Mouse (Mus musculus) forebrain, embryonic 12.5 days (tissue): ENCODE measurements around the gene Zfp277. TPM values are rescaled to one million over a fixed set of nuclear protein-coding genes. Genes with fewer than 3 reads are reported as not detected.

Experiments
- ATAC-seq: fragments of 200-750 bp; cut with Nextera tagmentation; 2 replicates; pipeline ENCODE4 v1.8.0; 2017; ENCODE audit warnings: moderate TSS enrichment; ENCODE audit not compliant: low FRiP score
- H3K27ac ChIP-seq: fragments of 300-500 bp; sonication (generic); 2 replicates; pipeline ENCODE4 v1.5.1; 2016; ENCODE audit warnings: mild to moderate bottlenecking
- H3K27me3 ChIP-seq: fragments of 300-500 bp; sonication (generic); 2 replicates; pipeline ENCODE4 v1.6.1; 2016; ENCODE audit warnings: mild to moderate bottlenecking
- H3K36me3 ChIP-seq: fragments of 300-500 bp; sonication (generic); replicated peaks from 2 replicates; pipeline ENCODE4 v1.6.1; 2016; ENCODE audit warnings: mild to moderate bottlenecking
- H3K4me1 ChIP-seq: fragments of 300-500 bp; sonication (generic); 2 replicates; pipeline ENCODE4 v1.6.1; 2016
- H3K4me2 ChIP-seq: fragments of 300-500 bp; sonication (generic); 2 replicates; pipeline ENCODE4 v1.6.1; 2016; ENCODE audit warnings: mild to moderate bottlenecking, moderate library complexity
- H3K4me3 ChIP-seq: fragments of 300-500 bp; sonication (generic); replicated peaks from 2 replicates; pipeline ENCODE4 v1.5.1; 2016; ENCODE audit warnings: mild to moderate bottlenecking
- H3K9ac ChIP-seq: fragments of 300-500 bp; sonication (generic); 2 replicates; pipeline ENCODE4 v1.6.1; 2016; ENCODE audit warnings: mild to moderate bottlenecking
- H3K9me3 ChIP-seq: fragments of 300-500 bp; sonication (generic); 2 replicates; pipeline ENCODE4 v1.6.1; 2016
- WGBS: fragments of 180-500 bp; shearing (Covaris S2); methylation state at CpG from one replicate; pipeline ENCODE4 v1.1.7; 2016; 5-methylcytosine and 5-hydroxymethylcytosine counted together
- polyA plus RNA-seq: library from polyadenylated mRNA; unstranded; fragments of >200 nt; fragmentation: Nextera tagmentation; extraction: Ambion mirVana; gene quantifications from 2 replicates; pipeline ENCODE4 v1.2.1, GENCODE M21; 2016

Zfp277 gene
- polyA plus RNA-seq, 1 experiment from 2014 or later: 29.7 TPM

- Histone ChIP-seq H3K4me2 (no peak overlapping the region), H3K27ac (peak overlapping the region; percentile 32; the same call in 1 of the 2 replicates), H3K4me3 (no peak overlapping the region), H3K36me3 (no peaks in the 10 kb centered on the region), H3K27me3 (no peaks in the 10 kb centered on the region), H3K9me3 (no peaks in the 10 kb centered on the region), H3K4me1 (peaks cover 29% of the 10 kb centered on the region), H3K9ac (no peak overlapping the region)
- WGBS: 42% methylated on average over 7 of the region's 7 CpGs
- ATAC-seq: no peak
Measured at GRCm38 (mm10) chr12:40462693-40463235, 17.1 kb upstream of the Zfp277 start.

GRCm38 (mm10) chr12:40459673-40460265, 14.1 kb upstream of the Zfp277 start:
- Histone ChIP-seq H3K4me2 (no peak overlapping the region), H3K9me3 (no peaks in the 10 kb centered on the region), H3K27me3 (no peaks in the 10 kb centered on the region), H3K4me1 (peaks cover 17% of the 10 kb centered on the region), H3K9ac (no peak overlapping the region), H3K36me3 (no peaks in the 10 kb centered on the region), H3K4me3 (no peak overlapping the region), H3K27ac (0 out of 2 replicates have a peak overlapping the region, but pooled peaks have one; percentile 8)
- WGBS: 79% methylated on average over 6 of the region's 6 CpGs
- 0 out of 2 replicates have a peak, but pooled peaks have one; percentile 53 for ATAC-seq

DNA sequence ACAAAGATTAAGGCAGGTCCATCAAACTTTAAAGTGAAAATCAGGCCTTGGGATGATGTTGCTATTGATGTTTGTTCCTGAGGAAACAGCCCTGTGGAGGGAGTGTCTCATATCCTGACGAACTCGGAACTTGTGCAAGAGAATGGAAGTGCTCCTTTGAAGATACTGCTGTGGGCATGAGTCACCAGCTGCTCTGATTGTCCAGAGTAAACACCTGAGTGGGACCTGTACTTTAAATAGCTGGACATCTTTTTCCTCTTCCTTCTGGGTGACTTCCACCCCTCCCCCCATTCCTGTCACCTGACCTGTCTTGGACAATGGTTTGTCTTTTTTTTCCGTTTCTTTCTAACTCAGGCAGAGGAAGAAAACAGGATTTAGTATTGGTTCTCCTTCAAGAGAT, 13.3 kb upstream of the Zfp277 start:
- Histone ChIP-seq H3K9ac (no peak overlapping the region), H3K4me3 (no peak overlapping the region), H3K27ac (no peak overlapping the region), H3K4me1 (peaks cover 9% of the 10 kb centered on the region), H3K27me3 (no peaks in the 10 kb centered on the region), H3K36me3 (no peaks in the 10 kb centered on the region), H3K4me2 (no peak overlapping the region), H3K9me3 (no peaks in the 10 kb centered on the region)
- no peak for ATAC-seq
- 65% methylated on average over 3 of the region's 3 CpGs for WGBS

GRCm38 (mm10) chr12:40456517-40456916, 10.8 kb upstream of the Zfp277 start:
- ATAC-seq: no peak
- H3K4me2 ChIP-seq: no peak overlapping the region
- WGBS: 80% methylated on average over 2 of the region's 2 CpGs

DNA sequence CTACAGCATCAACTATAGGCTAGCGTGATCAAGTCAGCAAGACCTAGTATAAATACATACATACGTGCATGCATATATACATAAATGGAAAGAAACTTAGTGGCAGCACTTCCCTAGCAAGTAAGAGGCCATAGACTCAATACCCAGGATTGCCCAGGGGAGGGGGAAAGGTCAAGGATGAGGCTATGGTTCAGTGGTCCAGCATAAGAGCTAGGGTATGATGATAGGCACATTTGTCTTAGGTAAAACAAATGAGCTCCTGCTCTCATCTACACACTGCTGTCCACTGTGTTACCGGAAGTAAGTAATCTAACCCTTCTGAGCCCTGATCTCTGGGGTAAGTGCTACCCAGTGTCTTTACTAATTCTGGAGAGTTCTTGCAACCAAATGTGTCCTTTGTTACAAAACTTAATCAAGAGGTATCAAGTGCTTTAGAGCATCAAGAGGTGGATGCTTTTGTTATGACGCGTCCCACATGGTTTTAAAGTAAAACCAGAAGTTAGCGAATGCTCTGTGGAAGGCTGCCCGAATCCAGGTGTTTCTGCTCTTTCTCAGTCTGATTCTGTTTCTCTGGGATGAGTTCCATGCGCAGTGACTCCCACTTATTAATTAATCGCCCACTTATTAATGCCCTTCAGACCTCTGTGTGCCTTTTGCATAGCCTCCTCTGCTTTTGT, 3.6 kb upstream of the Zfp277 start:
- H3K9me3 ChIP-seq: no peaks in the 10 kb centered on the region
- WGBS: 80% methylated on average over 9 of the region's 9 CpGs
- no peak overlapping the region for H3K27ac ChIP-seq
- no peak overlapping the region for H3K4me2 ChIP-seq
- H3K4me1 ChIP-seq: peaks cover 28% of the 10 kb centered on the region
- H3K27me3 ChIP-seq: no peaks in the 10 kb centered on the region; the same call in 1 of the 2 replicates
- no peaks in the 10 kb centered on the region for H3K36me3 ChIP-seq
- no peak for ATAC-seq
- no peak overlapping the region for H3K4me3 ChIP-seq
- H3K9ac ChIP-seq: no peak overlapping the region

More at GRCm38 (mm10) chr12:40456517-40456916, 10.8 kb upstream of the Zfp277 start:
- Histone ChIP-seq H3K9me3 (no peaks in the 10 kb centered on the region), H3K27ac (no peak overlapping the region), H3K4me3 (no peak overlapping the region), H3K4me1 (no peaks in the 10 kb centered on the region; the same call in 1 of the 2 replicates), H3K36me3 (no peaks in the 10 kb centered on the region), H3K27me3 (no peaks in the 10 kb centered on the region), H3K9ac (no peak overlapping the region)

DNA sequence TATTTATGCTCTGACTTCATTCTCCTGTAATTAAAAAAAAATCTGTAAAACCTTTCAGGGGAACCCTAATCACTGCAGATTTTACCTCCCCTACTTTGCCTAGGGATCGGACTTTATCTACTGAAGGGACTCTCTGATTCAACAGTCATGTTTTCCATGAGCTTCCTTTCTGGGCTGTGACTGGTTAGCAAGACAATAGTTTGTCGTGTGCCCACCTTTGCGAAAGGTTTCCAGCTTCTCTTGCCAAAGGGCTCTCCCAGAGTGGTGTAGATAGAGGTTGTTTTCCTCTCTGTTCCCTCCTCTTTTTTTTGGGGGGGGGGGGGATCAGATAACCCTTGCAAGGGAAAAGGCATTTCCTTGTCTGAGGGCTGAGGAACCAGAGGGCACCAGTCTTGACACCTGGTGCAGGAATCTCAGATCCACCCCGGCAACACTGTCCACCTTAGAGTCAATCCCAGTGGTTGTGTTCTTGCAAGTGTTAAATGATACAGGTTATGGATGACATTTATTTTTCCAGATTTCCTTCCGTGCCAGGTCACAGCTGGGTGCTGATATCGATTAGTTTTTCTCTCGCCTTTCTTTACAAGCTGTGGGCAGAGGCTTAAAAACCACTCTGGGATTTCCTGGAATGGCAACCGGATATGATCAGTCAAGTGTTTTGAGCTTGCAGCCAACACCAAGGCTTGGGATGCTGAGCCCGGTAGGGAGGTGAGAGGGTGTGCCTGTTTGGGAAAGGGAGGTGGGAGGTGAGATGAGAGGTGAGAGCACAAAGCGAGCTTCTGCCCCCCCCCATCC, 2.1 kb upstream of the Zfp277 start:
- Histone ChIP-seq H3K4me2 (peak overlapping the region; percentile 85), H3K4me1 (peaks cover 28% of the 10 kb centered on the region), H3K9me3 (no peaks in the 10 kb centered on the region), H3K27me3 (no peaks in the 10 kb centered on the region; the same call in 1 of the 2 replicates), H3K36me3 (no peaks in the 10 kb centered on the region), H3K27ac (no peak overlapping the region), H3K4me3 (peak overlapping the region; percentile 74), H3K9ac (peak overlapping the region; percentile 81)
- no peak for ATAC-seq
- WGBS: 19% methylated on average over 10 of the region's 10 CpGs

DNA sequence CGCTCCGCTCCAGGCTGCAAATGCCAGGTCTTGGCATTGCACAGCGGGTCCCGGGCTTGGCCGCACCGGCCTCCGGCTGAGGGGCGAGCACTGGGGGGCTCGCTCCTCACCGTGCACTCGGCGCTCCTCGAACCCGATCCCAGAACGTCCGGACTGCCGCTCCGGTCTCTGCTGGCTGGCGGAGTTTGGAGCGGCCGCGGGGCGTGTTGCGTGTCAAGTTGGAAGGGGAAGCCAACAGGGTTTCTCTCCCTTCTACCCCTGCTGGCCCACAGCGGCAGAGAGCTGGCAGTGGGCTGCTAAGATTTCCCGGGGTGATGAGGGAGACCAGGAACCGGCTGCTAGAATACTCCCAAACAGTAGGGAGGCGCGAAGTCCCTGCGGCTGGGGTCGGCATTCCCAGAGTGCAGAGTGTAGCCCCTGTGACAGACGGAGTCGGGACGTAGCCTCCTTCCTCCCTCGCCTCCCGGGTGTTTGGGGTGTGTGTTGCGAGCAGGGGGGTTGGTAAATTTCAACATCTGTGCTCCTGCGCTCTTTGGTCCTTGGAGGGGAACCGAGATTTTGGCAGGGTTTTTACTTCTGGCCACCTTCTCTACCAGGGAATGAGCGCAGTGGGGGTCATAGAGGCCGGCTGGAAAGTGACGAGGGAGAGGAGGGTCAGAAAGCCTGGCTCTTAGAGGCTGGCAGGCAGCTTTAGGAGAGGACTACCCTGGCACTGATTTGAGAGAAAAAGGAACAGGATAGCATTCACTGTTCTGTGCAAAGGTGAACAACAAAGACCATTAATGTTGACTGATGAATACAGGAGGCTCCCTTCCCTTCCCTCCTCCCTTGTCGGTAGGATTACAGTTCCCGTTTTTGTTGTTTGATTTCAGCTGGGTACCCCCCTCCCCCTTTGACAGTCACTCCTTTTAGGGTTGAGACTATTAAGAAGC, 1.0 kb upstream of the Zfp277 start:
- H3K4me3 ChIP-seq: peak overlapping the region; percentile 74
- ATAC-seq: peak; percentile 5
- H3K27ac ChIP-seq: peak overlapping the region; percentile 93
- no peaks in the 10 kb centered on the region; the same call in 1 of the 2 replicates for H3K27me3 ChIP-seq
- H3K36me3 ChIP-seq: no peaks in the 10 kb centered on the region
- under 1% methylated on average over 44 of the region's 44 CpGs for WGBS
- peak overlapping the region; percentile 81 for H3K9ac ChIP-seq
- peak overlapping the region; percentile 85 for H3K4me2 ChIP-seq
- no peaks in the 10 kb centered on the region for H3K9me3 ChIP-seq
- H3K4me1 ChIP-seq: peaks cover 28% of the 10 kb centered on the region

DNA sequence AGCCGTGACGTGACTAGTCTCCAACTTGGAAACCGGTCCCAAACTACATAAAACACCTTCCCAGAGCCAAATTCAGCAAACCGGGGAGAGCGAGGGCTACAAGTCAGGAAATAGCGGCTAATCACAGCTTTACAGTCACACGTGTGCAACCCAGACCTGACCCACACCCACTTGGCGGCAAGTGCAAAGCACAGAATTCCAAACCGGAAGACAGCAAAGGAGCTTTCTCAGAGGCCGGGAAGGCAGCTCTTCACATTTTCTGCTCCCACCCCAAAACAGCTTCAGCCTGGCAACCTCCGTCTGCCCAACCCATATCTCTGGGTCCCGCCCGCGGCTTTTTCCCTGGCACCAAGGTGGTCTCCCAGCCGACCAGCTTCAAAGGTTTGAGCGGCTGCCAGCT, 496 bp downstream of the Zfp277 start:
- Histone ChIP-seq H3K27ac (no peak overlapping the region), H3K27me3 (peaks cover 6% of the 10 kb centered on the region), H3K36me3 (no peaks in the 10 kb centered on the region), H3K9me3 (no peaks in the 10 kb centered on the region), H3K9ac (peak overlapping the region; percentile 60), H3K4me3 (peak overlapping the region; percentile 74), H3K4me1 (peaks cover 28% of the 10 kb centered on the region), H3K4me2 (peak overlapping the region; percentile 79)
- peak; percentile 3; the same call in 1 of the 2 replicates for ATAC-seq
- under 1% methylated on average over 16 of the region's 16 CpGs for WGBS

DNA sequence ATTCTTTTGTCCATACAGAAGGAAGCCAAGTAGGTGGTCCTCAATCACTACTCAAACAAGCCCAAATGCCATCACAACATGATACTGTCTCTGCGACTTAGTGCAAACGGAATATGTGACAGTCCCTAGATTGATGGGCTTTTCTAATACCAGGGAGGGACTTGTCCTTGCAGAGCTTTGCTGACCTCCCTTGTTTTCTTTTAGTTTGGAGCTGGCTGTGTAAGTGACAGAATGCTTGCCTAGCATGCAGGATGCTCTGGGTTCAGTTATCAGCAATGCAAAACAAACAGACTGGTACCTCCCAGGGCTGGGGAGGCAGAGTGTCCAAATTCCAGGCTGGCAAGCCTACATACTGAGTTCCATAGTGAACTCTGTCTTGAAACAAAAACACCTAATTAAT, 7.7 kb downstream of the Zfp277 start:
- no peak for ATAC-seq
- no peak overlapping the region for H3K4me2 ChIP-seq

GRCm38 (mm10) chr12:40434101-40434500, 11.6 kb downstream of the Zfp277 start:
- WGBS: 68% methylated on average over 3 of the region's 3 CpGs
- no peak for ATAC-seq

More for the DNA sequence above, 7.7 kb downstream of the Zfp277 start:
- Histone ChIP-seq H3K4me3 (no peak overlapping the region), H3K36me3 (no peaks in the 10 kb centered on the region), H3K9me3 (no peaks in the 10 kb centered on the region), H3K27me3 (peaks cover 24% of the 10 kb centered on the region), H3K27ac (no peak overlapping the region), H3K4me1 (peaks cover 16% of the 10 kb centered on the region), H3K9ac (no peak overlapping the region)
- WGBS: 8% methylated on average over 2 of the region's 2 CpGs

GRCm38 (mm10) chr12:40431075-40431474, 14.6 kb downstream of the Zfp277 start:
- 0 out of 2 replicates have a peak, but pooled peaks have one; percentile 41 for ATAC-seq
- no peak overlapping the region for H3K27ac ChIP-seq

More at GRCm38 (mm10) chr12:40434101-40434500, 11.6 kb downstream of the Zfp277 start:
- no peak overlapping the region for H3K27ac ChIP-seq
- peaks cover 30% of the 10 kb centered on the region for H3K4me1 ChIP-seq
- H3K9ac ChIP-seq: no peak overlapping the region
- no peaks in the 10 kb centered on the region for H3K36me3 ChIP-seq
- no peaks in the 10 kb centered on the region for H3K9me3 ChIP-seq
- peaks cover 11% of the 10 kb centered on the region; the same call in 1 of the 2 replicates for H3K27me3 ChIP-seq
- no peak overlapping the region for H3K4me2 ChIP-seq
- no peak overlapping the region for H3K4me3 ChIP-seq

More at GRCm38 (mm10) chr12:40431075-40431474, 14.6 kb downstream of the Zfp277 start:
- Histone ChIP-seq H3K4me2 (no peak overlapping the region), H3K9me3 (no peaks in the 10 kb centered on the region), H3K36me3 (no peaks in the 10 kb centered on the region), H3K9ac (no peak overlapping the region), H3K4me3 (no peak overlapping the region), H3K4me1 (peaks cover 18% of the 10 kb centered on the region), H3K27me3 (0 out of 2 replicates have a peak, but pooled peaks cover 2% of the 10 kb centered on the region)
- 40% methylated on average over 5 of the region's 5 CpGs for WGBS
